Mouse (Mus musculus) heart, embryonic 11.5 days (tissue): ENCODE results near the gene Ccser1. TPM values are rescaled to one million over a fixed set of nuclear protein-coding genes. Genes with fewer than 3 reads are reported as not detected.

Experiments used
- ATAC-seq: fragments of 200-750 bp; cut with Nextera tagmentation; replicated peaks from 2 replicates; pipeline ENCODE4 v1.8.0; 2017; ENCODE audit warnings: moderate library complexity; ENCODE audit not compliant: insufficient number of reproducible peaks, low FRiP score, low TSS enrichment
- H3K27ac ChIP-seq: fragments of 300-500 bp; sonication (generic); 2 replicates; pipeline ENCODE4 v1.5.1; 2014; ENCODE audit warnings: mild to moderate bottlenecking, low read depth, low read length
- H3K27me3 ChIP-seq: fragments of 300-500 bp; sonication (generic); 2 replicates; pipeline ENCODE4 v1.6.1; 2014; ENCODE audit warnings: mild to moderate bottlenecking, low read length, mixed read lengths; ENCODE audit not compliant: control insufficient read depth, insufficient read depth
- H3K36me3 ChIP-seq: fragments of 300-500 bp; sonication (generic); 2 replicates; pipeline ENCODE4 v1.6.1; 2014; ENCODE audit warnings: mild to moderate bottlenecking, low read length, moderate library complexity, mixed read lengths; ENCODE audit not compliant: control insufficient read depth, insufficient read depth
- H3K4me1 ChIP-seq: fragments of 300-500 bp; sonication (generic); 2 replicates; pipeline ENCODE4 v1.6.1; 2014; ENCODE audit warnings: low read length; ENCODE audit not compliant: control insufficient read depth, insufficient read depth
- H3K4me2 ChIP-seq: fragments of 300-500 bp; sonication (generic); 2 replicates; pipeline ENCODE4 v1.6.1; 2014; ENCODE audit warnings: mild to moderate bottlenecking, moderate library complexity
- H3K4me3 ChIP-seq: fragments of 300-500 bp; sonication (generic); 2 replicates; pipeline ENCODE4 v1.5.1; 2014; ENCODE audit warnings: low read depth, low read length
- H3K9ac ChIP-seq: fragments of 300-500 bp; sonication (generic); 2 replicates; pipeline ENCODE4 v1.6.1; 2014; ENCODE audit warnings: mild to moderate bottlenecking, low read depth, low read length, moderate library complexity
- H3K9me3 ChIP-seq: fragments of 300-500 bp; sonication (generic); replicated peaks from 2 replicates; pipeline ENCODE4 v1.6.1; 2016; ENCODE audit warnings: low read length; ENCODE audit not compliant: control insufficient read depth
- WGBS: fragments of 180-500 bp; shearing (Covaris S2); extraction: QIAGEN DNeasy Blood & Tissue Kit; methylation state at CpG from one replicate; pipeline ENCODE4 v1.1.7; 2014; ENCODE audit not compliant: insufficient replicate concordance; 5-methylcytosine and 5-hydroxymethylcytosine counted together
- polyA plus RNA-seq: library from polyadenylated mRNA; unstranded; fragments of >200 nt; fragmentation: Nextera tagmentation; extraction: Ambion mirVana; gene quantifications from 2 replicates; pipeline ENCODE4 v1.2.1, GENCODE M21; 2014

Gene Ccser1
- polyA plus RNA-seq, 1 experiment from 2014 or later: 1.6 TPM

DNA sequence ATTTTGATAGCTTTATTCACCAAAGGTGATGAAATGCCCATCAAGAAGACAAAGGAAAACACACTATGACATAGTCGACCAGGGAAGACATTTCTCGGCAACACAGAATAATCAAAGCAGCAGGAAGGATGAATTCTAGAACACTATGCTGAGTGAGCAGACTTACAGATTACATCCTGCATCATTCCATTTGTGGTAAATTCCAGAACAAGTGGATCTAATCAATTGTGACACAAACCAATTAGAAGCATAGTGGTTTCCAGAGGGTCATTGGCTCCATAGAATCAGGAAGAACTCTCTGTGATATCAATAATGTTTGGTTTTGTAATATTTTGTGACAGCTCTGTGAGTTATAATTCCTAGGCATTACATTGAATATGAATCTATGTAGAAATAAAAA, 875.2 kb downstream of the Ccser1 start:
- no peak for ATAC-seq
- H3K9ac ChIP-seq: no peak overlapping the region
- WGBS: 82% methylated on average over 2 of the region's 2 CpGs

DNA sequence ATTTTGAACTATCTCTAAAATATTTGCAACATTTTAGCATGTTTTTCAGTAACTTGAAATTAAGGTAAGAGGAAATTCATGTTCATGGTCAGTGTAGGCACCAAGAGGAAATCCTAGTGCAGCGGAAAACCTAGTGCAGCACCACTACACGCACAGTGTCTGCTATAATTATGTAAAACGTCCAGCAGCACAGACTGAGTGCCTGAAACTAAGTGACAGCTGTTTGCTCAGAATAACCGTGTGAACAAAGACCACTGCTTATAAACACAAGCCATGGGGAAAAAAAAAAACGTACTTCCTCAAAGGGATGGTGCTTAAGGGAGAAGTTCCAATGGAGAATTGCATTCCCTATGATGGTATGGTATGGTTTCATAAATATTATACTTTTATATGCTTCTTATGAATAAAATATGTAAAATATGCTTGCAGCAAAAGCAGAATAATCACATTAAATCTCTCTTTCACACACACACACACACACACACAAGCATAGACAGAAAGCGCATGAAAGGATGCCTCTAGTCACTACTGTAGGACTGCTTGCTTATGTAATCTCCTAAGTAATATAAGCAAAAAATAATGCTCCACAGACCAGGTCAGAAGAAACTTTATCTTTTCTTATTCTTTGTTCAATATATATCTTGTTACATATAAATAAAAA, 886.4 kb downstream of the Ccser1 start:
- Histone ChIP-seq H3K36me3 (no peaks in the 10 kb centered on the region), H3K4me1 (no peaks in the 10 kb centered on the region), H3K9ac (no peak overlapping the region), H3K27ac (no peak overlapping the region), H3K27me3 (no peaks in the 10 kb centered on the region), H3K4me3 (no peak overlapping the region), H3K9me3 (no peaks in the 10 kb centered on the region), H3K4me2 (no peak overlapping the region)
- WGBS: 68% methylated on average over 6 of the region's 6 CpGs
- no peak for ATAC-seq

More for the DNA sequence above, 875.2 kb downstream of the Ccser1 start:
- no peaks in the 10 kb centered on the region for H3K27me3 ChIP-seq
- no peak overlapping the region for H3K4me3 ChIP-seq
- no peak overlapping the region for H3K27ac ChIP-seq
- H3K4me2 ChIP-seq: no peak overlapping the region
- H3K4me1 ChIP-seq: no peaks in the 10 kb centered on the region
- no peaks in the 10 kb centered on the region for H3K9me3 ChIP-seq
- H3K36me3 ChIP-seq: no peaks in the 10 kb centered on the region

DNA sequence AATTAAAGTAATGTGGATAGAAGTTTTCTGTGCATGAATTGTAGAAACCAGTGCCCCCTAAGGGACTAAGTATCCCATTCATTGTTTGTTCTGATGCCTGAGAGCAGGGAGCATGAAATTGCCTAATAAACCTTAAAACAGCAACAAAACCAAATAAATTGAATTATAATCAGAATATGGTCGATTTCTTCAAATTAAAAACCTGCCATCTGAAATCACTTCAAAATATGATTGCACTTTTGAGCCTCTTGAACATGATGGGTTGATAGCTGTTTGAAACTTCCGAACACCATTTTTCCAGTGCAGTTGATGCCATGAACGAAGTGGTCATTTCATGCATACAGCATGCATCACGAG, 886.9 kb downstream of the Ccser1 start:
- no peak overlapping the region for H3K4me3 ChIP-seq
- H3K9ac ChIP-seq: no peak overlapping the region
- H3K4me1 ChIP-seq: no peaks in the 10 kb centered on the region
- H3K36me3 ChIP-seq: no peaks in the 10 kb centered on the region
- H3K27me3 ChIP-seq: no peaks in the 10 kb centered on the region
- ATAC-seq: no peak
- WGBS: 77% methylated on average over 4 of the region's 4 CpGs
- no peaks in the 10 kb centered on the region for H3K9me3 ChIP-seq
- H3K27ac ChIP-seq: no peak overlapping the region
- H3K4me2 ChIP-seq: no peak overlapping the region

DNA sequence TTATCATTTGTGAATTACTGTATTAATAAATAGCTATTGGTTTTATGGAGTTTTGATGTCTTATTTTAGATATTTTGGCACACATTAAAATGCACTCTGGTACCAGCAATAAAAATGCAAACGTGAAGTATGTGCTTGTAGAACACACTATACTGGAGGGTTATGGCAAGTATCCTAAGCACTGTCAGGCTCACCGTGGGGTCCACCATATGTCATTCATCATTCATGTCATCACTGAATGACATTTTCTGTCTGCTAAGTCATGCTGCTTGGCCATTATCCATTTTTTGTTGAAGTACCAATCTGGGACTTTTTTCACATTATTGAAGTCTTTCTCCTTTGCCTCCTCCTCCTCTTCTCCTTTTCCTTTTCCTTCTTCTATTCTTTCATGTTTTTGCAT, 925.3 kb downstream of the Ccser1 start:
- Histone ChIP-seq H3K4me1 (no peaks in the 10 kb centered on the region), H3K4me3 (no peak overlapping the region), H3K9me3 (no peaks in the 10 kb centered on the region), H3K27me3 (no peaks in the 10 kb centered on the region), H3K27ac (no peak overlapping the region), H3K9ac (no peak overlapping the region), H3K36me3 (no peaks in the 10 kb centered on the region), H3K4me2 (no peak overlapping the region)
- 61% methylated on average over 2 of the region's 2 CpGs for WGBS
- ATAC-seq: no peak

DNA sequence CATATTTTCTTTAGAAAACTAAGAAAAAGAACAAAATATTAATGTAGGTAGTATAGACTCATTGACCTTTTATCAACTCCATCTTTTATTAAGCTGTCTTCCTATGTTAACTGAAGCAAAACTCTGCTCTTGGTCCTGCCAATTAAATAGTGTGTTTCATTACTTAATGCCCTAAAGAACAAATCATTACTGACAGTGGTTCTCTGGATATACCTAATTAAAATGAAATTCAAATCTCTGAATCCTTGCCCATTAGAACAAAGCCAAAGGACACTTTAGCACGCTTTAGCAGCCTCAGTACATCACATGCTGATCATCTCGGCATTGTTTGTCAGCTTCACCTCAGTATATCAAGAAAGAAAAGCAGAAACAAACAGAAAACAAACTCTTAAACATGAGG, 952.4 kb downstream of the Ccser1 start:
- H3K27ac ChIP-seq: no peak overlapping the region
- no peak overlapping the region for H3K9ac ChIP-seq
- ATAC-seq: no peak
- WGBS: 66% methylated on average over 2 of the region's 2 CpGs
- H3K9me3 ChIP-seq: no peaks in the 10 kb centered on the region
- no peak overlapping the region for H3K4me2 ChIP-seq
- no peaks in the 10 kb centered on the region for H3K27me3 ChIP-seq
- H3K4me1 ChIP-seq: no peaks in the 10 kb centered on the region
- no peaks in the 10 kb centered on the region for H3K36me3 ChIP-seq
- no peak overlapping the region for H3K4me3 ChIP-seq

DNA sequence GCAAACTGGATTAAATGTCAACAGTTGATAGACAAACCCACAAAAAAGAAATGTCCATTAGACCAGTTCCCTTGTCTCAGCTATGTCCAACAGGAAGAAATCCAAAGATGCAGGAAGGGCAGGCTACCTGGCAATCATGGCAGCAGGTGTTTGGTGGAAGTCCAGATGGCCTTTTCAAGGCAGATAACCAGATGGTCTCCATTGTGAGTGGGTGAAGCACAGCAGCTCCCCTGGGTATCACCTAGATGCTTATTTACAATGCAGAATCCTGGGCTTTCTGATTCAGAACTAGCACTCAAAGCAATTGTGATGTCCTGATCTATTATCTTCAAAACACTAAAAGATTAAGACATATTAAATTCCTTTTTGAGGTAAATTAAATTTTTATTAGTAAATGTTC, 980.2 kb downstream of the Ccser1 start:
- no peak for ATAC-seq
- no peak overlapping the region for H3K9ac ChIP-seq
- no peak overlapping the region for H3K4me3 ChIP-seq
- no peaks in the 10 kb centered on the region for H3K4me1 ChIP-seq
- H3K27ac ChIP-seq: no peak overlapping the region
- H3K36me3 ChIP-seq: no peaks in the 10 kb centered on the region
- no peaks in the 10 kb centered on the region for H3K27me3 ChIP-seq
- no peaks in the 10 kb centered on the region for H3K9me3 ChIP-seq
- H3K4me2 ChIP-seq: no peak overlapping the region

DNA sequence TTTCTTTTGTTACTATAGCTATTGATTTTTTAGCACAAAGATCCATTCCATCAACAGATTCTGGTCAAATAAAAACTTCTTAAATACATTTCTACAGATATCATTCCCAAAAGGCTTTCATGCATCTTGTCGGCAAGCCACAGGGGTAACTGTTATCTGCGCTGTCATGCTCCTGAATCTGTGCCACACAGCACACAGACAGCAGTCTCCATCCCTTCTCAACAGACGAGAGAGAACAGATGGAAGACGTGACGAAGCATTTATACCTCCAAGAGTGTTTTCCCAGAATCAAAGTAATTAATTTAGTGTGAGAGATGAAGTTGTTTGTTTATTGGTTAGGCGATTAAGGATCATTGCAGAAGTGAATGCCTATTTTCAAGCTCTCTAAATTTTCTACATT, 982.5 kb downstream of the Ccser1 start:
- Histone ChIP-seq H3K4me1 (no peaks in the 10 kb centered on the region), H3K27ac (no peak overlapping the region), H3K9ac (no peak overlapping the region), H3K4me3 (no peak overlapping the region), H3K9me3 (no peaks in the 10 kb centered on the region), H3K36me3 (no peaks in the 10 kb centered on the region), H3K4me2 (no peak overlapping the region), H3K27me3 (no peaks in the 10 kb centered on the region)
- 64% methylated on average over 6 of the region's 6 CpGs for WGBS
- no peak for ATAC-seq

DNA sequence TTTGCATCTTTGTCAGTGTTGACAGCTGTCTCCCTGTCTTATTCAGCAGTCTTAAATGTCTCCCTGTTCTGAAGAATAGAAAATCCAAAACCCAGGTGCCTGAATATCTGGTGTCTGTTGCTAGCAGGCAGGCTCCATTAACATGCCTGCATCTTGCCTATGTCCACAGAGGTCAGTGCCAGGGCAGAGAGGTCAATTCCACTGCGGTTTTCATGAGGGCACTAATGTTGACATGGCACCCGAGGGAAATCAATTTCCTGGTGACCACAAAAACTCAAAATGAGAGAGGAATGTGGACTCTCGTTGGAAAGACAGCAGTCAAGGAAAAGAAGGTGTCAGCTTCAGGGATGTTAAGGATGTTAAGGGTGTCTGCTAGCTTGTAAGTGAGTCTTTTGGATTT, 983.7 kb downstream of the Ccser1 start:
- Histone ChIP-seq H3K36me3 (no peaks in the 10 kb centered on the region), H3K4me3 (no peak overlapping the region), H3K9me3 (no peaks in the 10 kb centered on the region), H3K27ac (no peak overlapping the region), H3K4me2 (no peak overlapping the region), H3K27me3 (no peaks in the 10 kb centered on the region), H3K9ac (no peak overlapping the region), H3K4me1 (no peaks in the 10 kb centered on the region)
- 66% methylated on average over 3 of the region's 3 CpGs for WGBS
- ATAC-seq: no peak

DNA sequence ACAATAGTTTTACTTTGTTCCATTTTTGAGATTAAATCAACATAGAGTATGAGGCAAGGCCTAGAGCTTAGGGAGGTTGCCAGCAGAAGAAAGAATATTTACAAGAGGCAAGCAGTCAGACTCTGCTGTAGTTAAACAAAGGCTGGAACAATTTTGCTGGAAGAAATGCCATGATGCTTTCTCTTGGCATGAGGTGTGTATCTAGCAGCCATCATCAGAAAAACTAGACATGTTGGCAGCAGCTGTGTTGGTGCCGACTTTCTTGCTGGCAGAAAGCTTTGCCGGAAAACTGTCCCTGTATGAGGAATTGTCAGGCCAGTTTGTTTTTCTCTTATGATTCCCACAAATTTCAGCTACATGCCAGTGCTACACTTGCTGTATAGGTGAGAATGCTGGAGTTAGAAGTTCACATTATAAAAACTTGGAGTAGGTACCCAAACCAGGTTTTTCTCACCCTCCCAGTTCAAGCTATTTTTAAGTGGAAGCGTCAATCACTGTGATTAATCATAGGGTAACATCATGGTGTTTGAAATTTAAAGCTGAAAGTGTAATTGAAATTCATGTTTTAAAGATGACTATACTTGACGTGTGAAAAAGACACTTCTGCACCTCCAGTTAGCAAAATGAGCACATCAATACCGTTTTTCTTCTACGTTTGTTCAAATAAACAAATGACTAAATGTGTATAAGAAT, 1016.5 kb downstream of the Ccser1 start:
- H3K4me1 ChIP-seq: no peaks in the 10 kb centered on the region
- no peak overlapping the region for H3K4me3 ChIP-seq
- H3K27ac ChIP-seq: no peak overlapping the region
- no peak overlapping the region for H3K9ac ChIP-seq
- no peaks in the 10 kb centered on the region for H3K36me3 ChIP-seq
- H3K4me2 ChIP-seq: no peak overlapping the region
- WGBS: 83% methylated on average over 6 of the region's 6 CpGs
- no peaks in the 10 kb centered on the region for H3K27me3 ChIP-seq
- H3K9me3 ChIP-seq: no peaks in the 10 kb centered on the region
- ATAC-seq: no peak
